Mouse (Mus musculus): ENCODE measurements at regions not wholly inside any gene's neighbourhood (a gene's known extent, or its start where the extent isn't known, plus 50 kb on each side); places are given as distances from the start of the nearest gene placed in this dataset.

- Histone ChIP-seq H3K27ac (ENCODE audit: control insufficient read depth, low read depth, low read length) (no peak overlapping the region), H3K4me1 (ENCODE audit: control insufficient read depth in 1 of 2, insufficient read depth in 2 of 2, low read length in 2 of 2) (no peaks in the 10 kb centered on the region)
Observed at GRCm38 (mm10) chr10:119011511-119011910, 141.5 kb upstream of the Dyrk2 start.

GRCm38 (mm10) chr10:119010884-119011283, 140.9 kb upstream of the Dyrk2 start:
- no peak for DNase-seq (ENCODE audit: low read depth, low spot score)
- H3K9ac ChIP-seq (ENCODE audit: control insufficient read depth, low read depth, low read length, poor library complexity, severe bottlenecking), result no peak overlapping the region
- no peak overlapping the region for H3K27ac ChIP-seq (ENCODE audit: control insufficient read depth, low read depth, low read length)

More at GRCm38 (mm10) chr10:119011511-119011910, 141.5 kb upstream of the Dyrk2 start:
- no peak for DNase-seq (ENCODE audit: low read depth, low spot score)
- no peaks in the 10 kb centered on the region for H3K9me3 ChIP-seq (replicated peaks; ENCODE audit: insufficient read depth, low read length)
- H3K36me3 ChIP-seq (ENCODE audit: control insufficient read depth in 1 of 2, insufficient read depth in 2 of 2, low read length in 2 of 2), result no peaks in the 10 kb centered on the region
- no peaks in the 10 kb centered on the region for H3K27me3 ChIP-seq (ENCODE audit: control insufficient read depth in 1 of 2, insufficient read depth in 2 of 2, low read length in 2 of 2)
- no peaks in the 10 kb centered on the region for H3K79me2 ChIP-seq (ENCODE audit: control insufficient read depth, insufficient read depth, low read length, poor library complexity)
- H3K9ac ChIP-seq (ENCODE audit: control insufficient read depth, low read depth, low read length, poor library complexity, severe bottlenecking), result no peak overlapping the region
- TF ChIP-seq CHD2 (IDR thresholded peaks at IDR 0.05; ENCODE audit: low read length), result no peak
- TF ChIP-seq ZNF384 (IDR thresholded peaks at IDR 0.05; ENCODE audit: low read depth, low read length), result no peak
- no peak for TF ChIP-seq NELFE (IDR thresholded peaks at IDR 0.05; ENCODE audit: low read depth, low read length)
- no peak for TF ChIP-seq HCFC1 (IDR thresholded peaks at IDR 0.05; ENCODE audit: low read depth, low read length)
- no peak for TF ChIP-seq ZC3H11A (IDR thresholded peaks at IDR 0.05; ENCODE audit: low read depth, low read length)
- TF ChIP-seq ELF1 (IDR thresholded peaks at IDR 0.05; ENCODE audit: low read depth, low read length), result no peak
- TF ChIP-seq CTCF (IDR thresholded peaks at IDR 0.05 in 2 of 3, conservative IDR thresholded peaks at IDR 0.05 in 1 of 3; ENCODE audit: control insufficient read depth in 1 of 3, insufficient read depth in 1 of 3, low read depth in 2 of 3, low read length in 3 of 3, poor library complexity in 1 of 3, severe bottlenecking in 1 of 3), result no peak
- TF ChIP-seq USF1 (IDR thresholded peaks at IDR 0.05; ENCODE audit: low read depth, low read length), result no peak
- TF ChIP-seq GABPA (IDR thresholded peaks at IDR 0.05; ENCODE audit: low read depth, low read length), result no peak
- TF ChIP-seq ZKSCAN1 (IDR thresholded peaks at IDR 0.05; ENCODE audit: low read depth, low read length), result no peak
- no peak for TF ChIP-seq JUND (IDR thresholded peaks at IDR 0.05; ENCODE audit: low read depth, low read length)
- TF ChIP-seq E2F4 (IDR thresholded peaks at IDR 0.05; ENCODE audit: borderline replicate concordance, low read depth, low read length), result no peak
- TF ChIP-seq CHD1 (IDR thresholded peaks at IDR 0.05; ENCODE audit: low read depth, low read length), result no peak
- no peak overlapping the region for H3K4me3 ChIP-seq (ENCODE audit: control insufficient read depth in 1 of 2, insufficient read depth in 1 of 2, low read depth in 2 of 2, low read length in 2 of 2)

More at GRCm38 (mm10) chr10:119010884-119011283, 140.9 kb upstream of the Dyrk2 start:
- no peaks in the 10 kb centered on the region for H3K4me1 ChIP-seq (ENCODE audit: control insufficient read depth in 1 of 2, insufficient read depth in 2 of 2, low read length in 2 of 2)
- no peaks in the 10 kb centered on the region for H3K79me2 ChIP-seq (ENCODE audit: control insufficient read depth, insufficient read depth, low read length, poor library complexity)
- no peak for TF ChIP-seq MEF2A (IDR thresholded peaks at IDR 0.05; ENCODE audit: extremely low read depth, insufficient replicate concordance, low read depth, low read length, poor library complexity, severe bottlenecking)
- TF ChIP-seq SMC3 (IDR thresholded peaks at IDR 0.05; ENCODE audit: low read depth, low read length), result no peak
- TF ChIP-seq TCF12 (IDR thresholded peaks at IDR 0.05; ENCODE audit: low read depth, low read length), result no peak
- TF ChIP-seq ZC3H11A (IDR thresholded peaks at IDR 0.05; ENCODE audit: low read depth, low read length), result no peak
- no peak for TF ChIP-seq RCOR1 (IDR thresholded peaks at IDR 0.05; ENCODE audit: low read depth, low read length)
- TF ChIP-seq NELFE (IDR thresholded peaks at IDR 0.05; ENCODE audit: low read depth, low read length), result no peak
- TF ChIP-seq MXI1 (IDR thresholded peaks at IDR 0.05; ENCODE audit: low read depth, low read length), result no peak
- no peak for TF ChIP-seq TBP (IDR thresholded peaks at IDR 0.05; ENCODE audit: low read depth, low read length)
- no peak for TF ChIP-seq ZMIZ1 (IDR thresholded peaks at IDR 0.05; ENCODE audit: low read depth, low read length)
- no peak for TF ChIP-seq NRF1 (IDR thresholded peaks at IDR 0.05; ENCODE audit: insufficient read depth, low read depth, low read length, poor library complexity, severe bottlenecking)
- no peak for TF ChIP-seq TAL1 (IDR thresholded peaks at IDR 0.05; ENCODE audit: low read length)
- no peak for TF ChIP-seq E2F4 (IDR thresholded peaks at IDR 0.05; ENCODE audit: borderline replicate concordance, low read depth, low read length)
- TF ChIP-seq MYC (IDR thresholded peaks at IDR 0.05; ENCODE audit: low read depth, low read length), result no peak
- no peak for TF ChIP-seq MAX (IDR thresholded peaks at IDR 0.05; ENCODE audit: low read length)
- no peak for TF ChIP-seq MYB (IDR thresholded peaks at IDR 0.05; ENCODE audit: low read depth, low read length)
- TF ChIP-seq USF2 (IDR thresholded peaks at IDR 0.05; ENCODE audit: borderline replicate concordance in 1 of 2, insufficient read depth in 1 of 2, low read depth in 1 of 2, low read length in 2 of 2), result no peak
- H3K9me3 ChIP-seq (replicated peaks; ENCODE audit: insufficient read depth, low read length), result no peaks in the 10 kb centered on the region
- H3K36me3 ChIP-seq (ENCODE audit: control insufficient read depth in 1 of 2, insufficient read depth in 2 of 2, low read length in 2 of 2), result no peaks in the 10 kb centered on the region
- H3K4me3 ChIP-seq (ENCODE audit: control insufficient read depth in 1 of 2, insufficient read depth in 1 of 2, low read depth in 2 of 2, low read length in 2 of 2), result no peak overlapping the region
- no peaks in the 10 kb centered on the region for H3K27me3 ChIP-seq (ENCODE audit: control insufficient read depth in 1 of 2, insufficient read depth in 2 of 2, low read length in 2 of 2)
